Mouse (Mus musculus) fat pad, adult 2 months (tissue): Measurements from ENCODE around the gene Cnga2.
"Not testable (repeated sequence)": the region's sequence is repeated elsewhere in the genome, so short reads cannot be mapped to it uniquely, and the experiment has no call there.

Experiments used
- DNase-seq: peaks from one replicate; pipeline ENCODE4 v3.0.0-alpha.2; 2011; ENCODE audit warnings: low read depth, low spot score; ENCODE audit errors: extremely low read depth

The Cnga2 gene

DNA sequence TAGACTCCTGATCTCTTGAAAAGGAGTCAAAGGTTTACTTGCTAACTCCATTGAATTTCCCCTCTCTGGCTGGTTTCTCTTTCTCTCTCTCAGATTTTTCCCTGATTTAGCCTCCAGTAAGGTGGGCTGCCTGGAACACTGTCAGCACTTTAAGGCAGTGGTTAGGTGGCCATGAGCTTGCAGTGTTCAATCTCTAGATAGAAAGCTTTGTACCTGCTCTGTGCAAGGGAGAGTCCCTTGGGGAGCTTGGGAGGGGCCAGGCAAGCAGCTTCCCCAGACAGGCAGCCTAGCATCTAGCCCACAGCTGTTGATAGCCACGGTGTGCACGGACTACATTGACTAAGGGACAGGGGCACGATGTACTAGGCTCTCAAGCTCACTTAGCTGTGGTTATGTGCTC lies at the start of gene Cnga2:
TSS of gene Cnga2 (plus strand) at position 301 of the 400 bp plus-strand sequence.
- no peak for DNase-seq

DNA sequence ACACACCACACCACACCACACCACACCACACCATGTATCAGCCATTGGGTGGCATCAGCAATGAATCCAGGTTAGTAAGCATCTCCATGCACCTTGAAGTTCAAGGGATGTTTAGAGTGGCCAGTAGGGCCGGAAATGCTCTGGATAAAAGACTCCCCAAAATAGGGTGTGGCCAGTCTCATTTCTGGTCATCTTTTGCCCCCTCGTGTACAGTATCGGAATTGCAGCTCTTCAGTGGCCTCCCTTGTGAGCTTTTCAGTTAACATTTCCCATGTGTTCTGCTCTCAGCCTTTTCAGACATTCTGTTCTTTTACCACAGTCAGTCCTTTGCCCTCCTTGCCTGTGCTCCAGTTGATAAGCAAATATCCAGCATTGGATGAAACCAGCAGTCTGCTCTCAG lies 45.0 kb upstream of the Cnga2 start:
- DNase-seq: no peak

DNA sequence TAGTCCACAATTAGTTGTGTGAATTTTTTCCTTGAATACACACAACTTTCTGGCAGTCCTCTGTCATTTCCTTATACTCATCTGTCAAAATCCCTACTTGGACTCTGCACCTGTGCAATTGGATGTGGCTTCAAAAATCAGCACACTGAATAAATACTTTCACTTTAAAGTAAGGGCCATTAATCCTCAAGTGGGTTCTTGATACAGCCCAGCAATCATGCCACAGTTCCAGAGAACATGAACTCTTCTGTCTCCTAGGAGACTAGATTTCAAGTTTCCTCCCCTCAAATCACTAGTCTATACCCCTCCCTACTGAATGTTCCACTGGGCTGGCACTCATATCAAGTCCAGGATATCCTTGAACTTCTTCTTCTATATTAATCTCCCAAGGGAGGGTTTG lies 33.3 kb upstream of the Cnga2 start:
- no peak for DNase-seq

DNA sequence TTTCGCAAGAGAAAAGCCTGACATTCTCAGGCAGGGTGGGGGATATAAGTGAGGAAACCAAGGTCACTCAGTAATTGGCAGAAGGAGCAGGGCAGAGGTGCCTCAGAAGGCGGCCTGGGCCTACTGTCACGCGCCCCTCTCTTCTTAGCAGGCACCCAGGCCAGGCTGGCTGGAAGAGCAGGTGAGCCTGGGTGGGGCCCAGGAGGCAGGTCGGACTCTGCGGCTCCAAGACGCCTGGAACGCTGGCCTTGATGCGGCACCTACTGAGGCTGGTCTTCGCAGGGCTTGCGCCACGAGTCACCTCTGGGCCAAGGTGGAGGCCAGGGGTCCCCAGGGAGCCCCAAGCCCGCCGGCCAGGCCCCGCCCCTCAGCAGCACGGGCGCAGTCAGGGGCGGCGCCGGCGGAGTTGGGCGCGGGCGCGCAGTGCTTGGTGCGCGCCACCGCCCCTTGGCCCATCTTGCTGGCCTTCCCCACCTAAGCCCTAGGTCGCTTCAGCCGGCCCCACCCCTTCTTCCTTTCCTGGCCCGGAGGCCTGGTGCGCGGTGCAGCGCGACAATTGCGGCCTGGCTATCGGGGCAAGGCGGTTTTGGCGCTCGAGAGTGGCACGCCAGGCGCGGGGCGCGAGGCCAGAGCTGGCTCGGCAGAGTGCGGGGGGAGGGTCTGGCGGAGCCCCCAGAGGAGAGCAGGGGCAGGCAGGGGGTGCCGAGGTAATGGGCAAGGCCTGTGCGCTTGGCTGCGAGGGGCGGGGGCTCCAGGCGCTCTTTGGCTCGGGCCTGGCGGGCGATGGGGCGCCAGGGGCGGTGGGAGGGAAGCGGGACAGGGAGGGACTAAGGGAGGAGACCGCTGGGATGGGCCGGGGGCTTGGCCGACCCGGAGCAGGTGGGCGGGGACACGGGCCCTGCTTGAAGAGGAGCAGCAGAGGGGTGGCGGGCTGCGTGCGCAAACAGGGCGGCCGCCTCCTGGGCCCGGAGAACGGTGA lies 29.3 kb upstream of the Cnga2 start, which contains the start of gene Prrg3:
TSS of gene Prrg3 (plus strand) at position 552 of the 979 bp plus-strand sequence.
- DNase-seq: no peak

DNA sequence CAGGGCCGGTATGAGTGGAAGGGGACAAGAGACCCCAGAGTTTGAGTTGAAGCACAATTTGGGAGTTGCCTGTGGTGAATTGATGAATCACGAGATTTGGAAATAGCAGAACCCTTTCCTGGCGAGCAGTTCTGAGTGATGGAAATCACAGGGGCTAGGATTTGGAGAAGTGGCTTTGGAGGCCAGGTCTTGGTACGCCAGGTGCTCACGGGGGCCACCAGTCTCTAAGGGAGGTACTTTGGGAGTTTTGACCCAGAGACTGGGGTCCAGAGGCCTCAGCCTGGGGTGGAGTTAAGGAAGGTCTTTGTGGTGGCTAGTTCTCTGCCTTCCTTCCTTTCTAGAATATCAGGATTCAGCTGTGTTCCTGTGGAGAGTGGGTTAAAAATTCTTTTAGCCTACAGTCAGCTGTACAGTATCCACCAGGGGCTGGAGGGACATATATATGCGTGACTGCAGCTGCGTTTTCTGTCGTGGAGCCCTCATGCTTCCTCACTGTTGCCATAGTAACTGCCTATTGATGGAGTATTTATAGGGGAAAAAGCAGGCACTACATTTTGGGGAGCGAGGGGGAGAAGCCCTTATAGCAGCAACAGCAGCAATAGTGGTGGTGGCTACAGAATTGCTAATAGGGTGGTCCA lies 28.3 kb upstream of the Cnga2 start:
- no peak for DNase-seq

DNA sequence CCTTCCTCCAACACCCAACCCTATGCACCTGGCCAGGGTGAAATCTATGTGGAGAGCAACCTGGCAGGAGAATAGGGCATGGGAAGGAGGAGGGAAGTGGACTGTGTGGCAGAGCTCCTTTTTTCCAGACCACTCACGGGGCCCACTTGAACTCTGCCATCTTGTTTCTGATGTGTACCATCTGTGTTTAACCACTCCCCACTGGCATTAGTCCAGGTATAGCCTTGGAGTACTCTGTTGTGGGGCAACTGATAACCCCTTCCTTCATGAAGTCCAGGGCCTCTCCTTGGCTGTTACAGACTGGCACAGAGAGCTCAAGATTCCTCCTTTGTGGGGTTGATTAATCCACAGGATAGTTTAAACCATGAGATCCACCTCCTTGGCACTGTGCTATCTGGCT lies 23.4 kb upstream of the Cnga2 start:
- DNase-seq: no peak

DNA sequence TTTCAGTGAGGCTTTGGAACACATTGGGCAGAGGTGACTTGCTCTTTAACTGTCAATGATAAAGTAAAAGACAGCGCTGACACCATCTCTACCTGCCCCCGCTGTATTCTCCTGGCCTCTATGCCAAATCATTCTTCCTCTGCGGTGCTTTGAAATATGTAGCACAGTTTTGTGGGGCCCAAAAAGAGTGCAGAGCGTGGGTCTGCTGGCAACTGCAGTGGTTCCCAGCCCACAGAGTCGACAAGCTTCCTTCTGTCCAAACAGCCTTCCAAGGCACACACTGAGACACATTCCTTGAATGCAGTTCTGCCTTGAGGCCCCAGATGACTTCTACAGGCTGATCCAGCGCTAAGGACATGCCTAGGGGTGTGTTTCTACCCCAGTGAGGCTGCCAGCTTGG lies 22.8 kb upstream of the Cnga2 start:
- no peak for DNase-seq

DNA sequence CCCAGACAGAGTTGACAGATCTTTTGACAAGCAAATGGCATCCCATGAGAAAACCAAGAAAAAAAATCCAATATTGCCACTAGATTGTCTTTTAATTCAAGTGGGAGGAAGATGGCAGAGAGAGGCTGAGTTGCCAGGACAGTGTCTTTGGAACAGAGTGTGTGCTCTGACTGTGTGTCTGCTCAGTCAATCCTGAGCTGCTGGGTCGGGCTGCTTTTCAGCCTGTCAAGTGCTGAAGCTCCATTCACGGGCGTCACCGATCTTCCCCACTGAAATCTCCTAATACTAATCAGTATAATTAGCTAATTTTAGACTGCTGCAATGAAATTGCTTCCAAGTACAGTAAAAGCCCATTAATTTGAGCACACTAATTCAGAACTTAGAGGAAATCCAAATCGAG lies 20.3 kb upstream of the Cnga2 start:
- no peak for DNase-seq

DNA sequence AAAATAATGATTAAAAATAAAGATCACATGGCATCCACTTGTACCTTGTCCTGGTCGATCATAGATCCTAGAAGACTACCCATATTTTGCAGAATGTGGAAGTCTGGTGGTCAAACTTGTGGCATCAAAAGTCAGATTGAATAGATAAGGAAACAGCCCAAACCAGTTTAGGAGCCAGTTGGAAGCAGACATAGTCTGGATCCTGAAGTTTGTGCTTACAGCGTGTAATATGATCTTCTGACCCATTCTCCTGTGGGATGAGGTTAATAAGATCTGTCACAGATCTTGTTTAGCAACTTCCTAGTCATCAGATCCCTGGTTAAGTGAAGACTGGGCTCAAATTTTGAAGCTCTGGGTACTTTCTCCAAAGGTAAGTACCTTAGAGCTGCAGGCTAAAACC lies 19.0 kb upstream of the Cnga2 start, which contains the start of gene Fate1:
TSS of gene Fate1 (plus strand) at position 301 of the 400 bp plus-strand sequence.
- DNase-seq: no peak

DNA sequence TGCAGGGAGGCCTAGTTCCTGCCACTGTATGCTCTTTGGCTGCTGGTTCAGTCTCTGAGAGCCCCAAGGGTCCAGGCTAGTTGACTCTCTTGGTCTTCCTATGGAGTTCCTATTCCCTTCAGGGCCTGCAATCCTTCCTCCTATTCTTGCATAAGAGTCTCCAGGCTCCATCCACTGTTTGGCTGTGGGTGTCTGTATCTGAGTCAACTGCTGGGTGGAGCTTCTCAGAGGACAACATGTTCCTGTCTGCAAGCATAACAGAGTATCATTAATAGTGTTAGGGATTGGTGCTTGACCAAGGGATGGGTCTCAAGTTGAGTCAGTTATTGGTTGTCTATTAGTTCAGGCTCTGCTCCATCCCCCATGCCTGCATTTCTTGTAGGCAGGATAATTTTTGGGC lies 14.0 kb upstream of the Cnga2 start:
- not testable (repeated sequence) for DNase-seq

DNA sequence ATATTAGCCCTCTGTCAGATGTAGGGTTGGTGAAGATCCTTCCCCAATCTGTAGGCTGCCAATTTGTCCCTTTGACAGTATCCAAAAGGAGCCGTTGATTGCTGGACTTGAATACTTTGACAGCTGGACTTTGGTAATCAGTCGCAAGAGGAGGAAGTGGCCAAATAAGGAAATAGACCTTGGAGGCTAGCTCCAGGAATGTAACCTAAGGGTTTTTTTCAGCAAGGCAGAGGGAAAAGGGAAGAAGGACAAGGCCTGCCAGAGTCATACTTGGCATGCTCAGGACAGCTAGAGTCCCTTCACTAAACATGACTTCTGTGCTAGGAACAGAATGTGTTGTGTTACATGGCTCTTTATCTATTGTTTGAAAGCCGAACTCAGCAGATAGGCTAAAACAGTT lies 11.2 kb upstream of the Cnga2 start:
- no peak for DNase-seq

DNA sequence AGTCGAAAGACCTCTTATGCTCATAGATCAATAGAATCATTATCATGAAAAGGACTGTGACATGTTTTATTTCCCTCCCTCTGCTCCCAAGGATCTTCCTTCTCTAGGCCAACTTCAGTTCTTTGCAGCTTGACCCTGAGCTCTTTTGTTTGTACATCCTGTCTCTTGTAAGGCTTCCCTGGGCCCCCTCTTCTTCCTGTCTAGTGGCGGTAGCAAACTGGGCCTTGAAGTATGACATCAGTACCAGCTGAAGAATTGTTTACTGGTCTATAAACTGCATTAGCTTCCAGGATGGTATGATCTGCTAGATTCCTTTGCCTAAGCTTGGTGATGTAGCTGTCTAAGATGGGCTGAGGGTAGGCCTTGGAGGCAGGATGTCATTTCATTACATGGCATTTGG lies 10.3 kb upstream of the Cnga2 start:
- DNase-seq: no peak

DNA sequence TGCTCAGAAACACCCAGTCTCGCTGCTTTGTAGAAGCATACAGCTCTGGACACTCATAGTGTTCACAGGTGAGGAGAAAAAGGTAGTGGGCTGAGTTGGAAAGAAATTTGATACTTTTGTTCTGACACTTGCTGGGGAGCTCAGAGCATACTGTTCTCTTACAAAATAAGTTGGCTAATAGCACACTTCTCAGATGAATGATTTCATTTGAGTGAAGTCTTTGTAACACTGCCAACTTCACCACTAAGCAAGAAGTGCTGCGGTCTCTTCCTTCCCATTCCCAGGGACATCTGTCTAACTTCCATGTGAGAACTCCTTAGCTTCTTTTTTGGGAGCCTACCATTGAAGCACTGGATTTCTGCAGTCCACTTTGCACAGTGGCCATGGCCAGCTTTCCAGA lies 8.4 kb upstream of the Cnga2 start:
- DNase-seq: no peak

DNA sequence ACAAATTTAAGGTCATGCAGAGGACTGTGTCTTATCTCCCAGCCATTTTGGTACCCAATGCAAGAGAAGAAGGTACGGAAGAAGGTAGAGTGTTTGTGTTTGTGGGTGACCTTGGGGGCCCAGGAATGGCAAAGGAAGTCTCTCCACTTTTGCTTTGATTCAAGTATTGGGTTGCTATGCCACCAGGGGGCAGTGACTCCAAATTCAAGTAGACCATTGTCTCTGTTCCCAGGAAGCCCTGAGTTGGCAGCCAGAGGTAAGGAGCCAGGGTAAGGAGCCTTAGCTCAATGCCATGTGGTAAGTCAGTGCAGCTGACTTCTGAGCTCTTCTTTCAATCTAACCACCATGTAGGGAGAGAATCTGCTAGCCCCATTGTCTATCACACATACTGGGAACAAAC lies 7.9 kb upstream of the Cnga2 start:
- DNase-seq: no peak

DNA sequence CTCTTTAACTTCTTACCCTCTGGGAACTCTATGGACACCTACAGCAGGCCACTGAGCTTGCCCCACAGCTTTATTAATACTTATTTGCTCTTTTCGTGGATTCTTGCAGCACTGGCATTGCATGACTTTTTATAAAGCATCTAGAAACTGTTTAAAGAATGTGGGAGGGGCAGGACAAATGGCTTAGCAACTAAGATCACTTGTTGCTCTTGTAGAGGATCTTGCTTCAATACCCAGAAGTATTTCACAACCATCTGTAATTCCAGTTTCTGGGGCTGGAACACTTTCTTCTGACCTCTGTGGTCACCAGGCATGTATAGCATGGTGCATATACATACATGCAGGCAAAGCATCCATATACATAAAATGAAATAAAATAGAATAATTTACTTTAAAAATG lies 4.3 kb downstream of the Cnga2 start:
- no peak for DNase-seq

DNA sequence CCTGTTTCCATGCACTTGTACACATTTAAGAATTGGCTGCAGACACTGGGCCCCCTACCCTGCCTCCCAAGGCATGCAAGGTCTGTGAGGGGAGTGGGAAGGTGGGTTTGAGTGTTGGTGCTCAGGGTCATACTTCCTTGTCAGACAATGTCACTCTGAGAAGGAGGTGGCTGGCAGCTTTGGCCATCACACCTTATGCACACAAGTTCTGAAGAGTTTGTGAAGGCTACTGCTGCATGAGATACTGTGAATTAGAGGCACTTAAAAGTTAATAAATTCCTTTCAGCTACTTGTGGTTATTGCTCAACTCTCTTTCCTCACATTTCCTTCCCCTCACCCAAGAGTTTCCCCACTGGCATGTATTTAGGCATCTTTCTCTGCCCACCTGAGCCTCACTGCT lies 18.3 kb downstream of the Cnga2 start:
- no peak for DNase-seq

DNA sequence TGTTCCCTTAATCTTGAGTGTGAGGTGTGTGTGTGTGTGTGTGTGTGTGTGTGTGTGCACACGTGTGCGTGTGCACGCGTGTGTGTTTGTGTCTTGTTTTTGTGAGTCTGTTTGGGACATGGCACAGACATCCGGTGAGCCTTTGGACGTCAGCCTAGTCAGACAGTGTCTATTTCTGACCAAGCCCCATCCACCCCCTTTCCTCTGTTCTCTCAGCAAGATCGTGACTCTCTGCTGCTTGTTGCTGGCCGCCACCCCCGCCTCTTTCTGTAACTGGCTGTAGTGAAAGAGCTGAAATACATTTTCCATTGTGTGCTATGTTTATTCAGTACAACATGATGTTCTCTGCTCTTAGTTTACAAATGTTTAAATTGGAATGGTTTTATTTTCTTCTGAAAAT lies 20.6 kb downstream of the Cnga2 start:
- no peak for DNase-seq

DNA sequence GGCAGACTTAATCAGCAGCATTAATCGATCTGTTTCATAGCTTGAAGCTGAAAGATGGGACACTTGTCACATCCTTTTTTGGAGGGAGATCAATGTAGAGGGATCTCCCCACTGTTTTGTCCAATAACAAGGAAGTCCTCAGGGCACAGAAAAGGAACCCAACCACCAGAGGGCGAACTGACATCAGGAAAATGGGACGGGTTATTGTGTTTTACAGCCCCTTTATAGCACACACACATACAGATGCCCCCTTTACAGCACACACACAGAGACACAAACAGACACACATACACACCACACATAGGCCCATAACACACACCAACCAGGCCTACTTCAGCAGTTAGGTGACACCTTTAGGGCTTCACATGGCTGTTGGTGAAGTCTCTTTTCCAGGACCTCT lies 21.2 kb downstream of the Cnga2 start:
- no peak for DNase-seq

DNA sequence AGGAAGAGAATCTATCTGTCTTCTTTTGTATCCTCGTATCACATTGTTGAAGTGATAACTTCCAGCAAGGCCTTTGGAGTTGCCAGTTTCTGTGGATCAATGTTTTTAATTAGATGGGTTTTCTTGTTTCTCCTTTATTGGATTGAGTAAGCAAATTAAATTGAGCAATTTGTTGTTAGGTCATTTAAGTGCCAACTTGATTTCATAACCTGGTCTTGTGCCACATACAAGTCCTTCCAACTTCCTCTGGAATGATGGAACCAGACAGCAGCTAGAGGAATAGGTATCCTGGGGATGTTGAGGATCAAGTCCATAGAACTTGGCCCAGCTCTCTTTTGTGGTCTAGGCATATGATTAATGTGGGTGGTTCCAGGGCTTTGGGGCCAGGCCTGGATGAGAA lies 30.6 kb downstream of the Cnga2 start:
- DNase-seq: no peak

DNA sequence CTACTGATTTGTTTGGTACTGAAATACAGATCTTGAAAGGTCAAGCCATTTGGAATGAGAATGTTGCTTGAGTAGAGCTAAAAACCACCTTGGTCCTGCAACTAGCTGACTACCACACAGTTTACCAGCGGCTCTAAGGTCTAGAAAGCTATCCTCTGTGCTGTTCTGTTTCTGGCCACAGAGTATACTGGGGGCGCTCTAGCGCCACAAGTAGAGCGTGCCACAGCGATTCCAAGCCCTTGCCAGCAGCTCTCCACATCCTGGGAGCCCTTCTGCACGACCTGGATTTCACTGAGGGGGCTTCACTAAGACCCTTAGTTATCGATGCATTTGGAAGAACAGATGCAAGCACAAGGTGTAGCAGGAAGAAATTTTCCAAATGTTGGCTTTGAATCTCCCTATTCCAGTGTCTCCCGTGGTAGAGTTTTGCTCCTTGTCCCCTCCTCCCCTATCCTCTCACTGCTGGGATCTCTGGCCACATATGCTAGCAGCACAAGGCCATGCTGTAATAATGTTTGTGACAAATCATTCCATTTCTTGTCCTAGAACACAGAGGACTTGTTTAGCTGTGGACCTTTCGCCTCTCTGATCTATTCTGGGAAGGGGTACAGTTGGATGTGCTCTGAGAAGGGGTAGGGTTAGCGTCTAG lies 31.2 kb downstream of the Cnga2 start:
- no peak for DNase-seq

DNA sequence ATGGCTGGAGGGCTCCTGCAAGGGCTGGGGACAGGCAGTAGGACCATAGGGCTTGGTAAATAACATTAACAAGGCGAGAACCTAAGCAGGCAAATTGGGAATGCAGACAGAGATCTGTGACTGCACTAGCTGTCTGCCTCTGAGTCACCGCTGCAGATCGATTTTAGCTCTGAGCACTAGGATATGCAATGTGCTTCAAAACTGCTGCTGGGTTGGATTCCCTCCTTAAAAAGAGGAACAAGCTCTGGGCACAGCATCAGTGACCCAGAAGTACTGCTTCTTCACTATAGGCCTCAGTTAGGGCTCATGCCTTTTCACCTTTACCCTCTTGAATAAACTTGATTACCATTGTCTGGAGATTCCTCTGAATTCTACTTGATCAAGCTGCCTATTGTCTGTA lies 31.9 kb downstream of the Cnga2 start:
- no peak for DNase-seq

DNA sequence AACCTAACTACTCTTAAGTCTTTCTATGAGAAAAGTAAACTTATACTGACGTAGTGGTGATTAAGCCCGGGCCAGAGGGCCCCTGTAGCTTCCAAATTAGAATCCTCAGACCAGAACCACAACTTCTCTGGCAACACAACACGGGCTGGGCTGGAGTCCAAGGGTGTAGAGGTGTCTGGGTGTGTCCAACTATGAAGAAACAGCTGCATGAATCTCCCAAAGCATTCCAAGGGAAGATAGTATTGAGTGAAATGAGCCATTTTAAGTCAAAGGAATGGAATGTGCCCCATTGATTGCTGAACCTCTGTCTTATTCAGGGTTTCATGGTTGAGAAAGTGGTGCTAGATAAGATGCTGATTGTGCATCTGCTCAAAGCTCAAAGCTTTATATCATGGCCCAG lies 52.4 kb downstream of the Cnga2 start:
- DNase-seq: no peak
